Mouse (Mus musculus): Measurements from ENCODE around the gene Cd200r3. TPM values are rescaled to one million over a fixed set of nuclear protein-coding genes. Genes with fewer than 3 reads are reported as not detected.

The Cd200r3 gene
- total RNA-seq, 1 experiment from 2014 or later, result 4.2 TPM

DNA sequence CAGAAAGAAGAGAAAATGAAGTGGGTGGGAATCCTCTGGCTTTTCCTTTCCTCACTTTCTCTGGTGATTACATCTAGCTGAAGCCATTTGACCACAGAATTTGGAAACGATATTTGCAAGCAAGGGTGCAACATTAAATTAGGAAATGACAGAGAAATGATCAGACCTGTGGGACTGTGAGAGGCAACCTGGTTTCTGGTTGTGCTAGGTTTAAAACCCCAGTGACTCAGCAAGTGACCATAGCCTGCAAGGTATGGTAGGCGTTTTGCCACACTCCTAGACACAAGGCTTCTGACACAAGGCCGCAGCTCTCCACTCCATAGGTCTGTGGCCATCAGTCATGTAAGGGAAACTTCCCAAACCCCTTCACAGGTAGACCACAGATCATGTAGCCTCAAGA, 41.4 kb downstream of the Cd200r3 start:
- ATAC-seq (ENCODE audit: extremely low read depth, insufficient number of reproducible peaks, low FRiP score, poor library complexity, severe bottlenecking), result no peak

DNA sequence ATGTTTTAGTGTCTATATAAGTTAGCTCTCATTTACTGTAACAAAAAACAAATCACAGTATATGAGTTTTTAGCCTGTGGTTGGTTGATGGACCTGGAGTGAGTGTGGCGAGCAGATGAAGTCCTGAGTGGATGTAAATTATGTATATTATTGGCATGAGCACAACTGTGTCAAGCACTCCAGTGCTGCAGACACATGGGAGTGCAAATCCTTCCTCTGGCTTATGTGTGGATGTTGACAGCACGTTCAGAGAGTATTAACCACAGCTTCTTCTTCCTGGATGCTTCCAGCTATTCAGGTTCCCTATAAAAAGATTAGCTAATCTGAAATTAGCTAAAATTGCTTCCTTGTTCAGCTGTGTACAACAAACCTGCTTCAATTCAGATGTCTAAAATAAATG, 42.6 kb downstream of the Cd200r3 start:
- no peak for ATAC-seq (ENCODE audit: extremely low read depth, insufficient number of reproducible peaks, low FRiP score, poor library complexity, severe bottlenecking)

DNA sequence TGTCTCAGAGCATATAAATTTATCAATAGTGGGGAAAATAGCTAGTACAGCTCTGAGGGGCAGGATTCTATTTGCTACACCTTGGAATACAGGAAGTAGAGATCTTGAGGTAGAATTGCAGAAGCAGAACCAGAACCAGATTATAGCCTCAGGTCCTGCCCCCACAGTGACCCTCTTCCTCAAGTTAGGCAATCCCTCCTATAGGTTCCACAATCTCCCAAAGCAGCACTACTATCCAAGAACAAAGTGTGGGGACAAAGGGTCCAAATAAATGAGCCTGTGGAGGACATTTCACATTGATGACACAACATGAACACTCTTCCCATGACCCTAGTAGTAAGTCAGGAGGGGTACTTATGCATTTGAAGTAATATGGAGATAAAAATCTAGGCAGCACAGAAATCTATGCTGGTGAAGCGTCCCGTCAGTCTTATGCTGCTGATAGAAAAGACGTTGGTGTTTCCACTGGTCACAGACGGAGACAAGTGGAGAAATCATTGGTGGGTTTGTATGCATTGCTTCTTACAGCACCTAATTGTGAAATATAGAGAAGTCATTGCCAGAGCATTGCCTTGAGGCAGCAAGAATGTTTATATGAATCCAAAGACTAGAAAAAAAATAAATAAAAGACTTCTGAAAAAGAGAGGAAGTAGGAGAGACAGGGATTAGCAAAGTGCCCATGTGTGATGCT, 45.3 kb downstream of the Cd200r3 start:
- peak; percentile 75; the same call in 1 of the 2 replicates for ATAC-seq (ENCODE audit: extremely low read depth, insufficient number of reproducible peaks, low FRiP score, poor library complexity, severe bottlenecking)

DNA sequence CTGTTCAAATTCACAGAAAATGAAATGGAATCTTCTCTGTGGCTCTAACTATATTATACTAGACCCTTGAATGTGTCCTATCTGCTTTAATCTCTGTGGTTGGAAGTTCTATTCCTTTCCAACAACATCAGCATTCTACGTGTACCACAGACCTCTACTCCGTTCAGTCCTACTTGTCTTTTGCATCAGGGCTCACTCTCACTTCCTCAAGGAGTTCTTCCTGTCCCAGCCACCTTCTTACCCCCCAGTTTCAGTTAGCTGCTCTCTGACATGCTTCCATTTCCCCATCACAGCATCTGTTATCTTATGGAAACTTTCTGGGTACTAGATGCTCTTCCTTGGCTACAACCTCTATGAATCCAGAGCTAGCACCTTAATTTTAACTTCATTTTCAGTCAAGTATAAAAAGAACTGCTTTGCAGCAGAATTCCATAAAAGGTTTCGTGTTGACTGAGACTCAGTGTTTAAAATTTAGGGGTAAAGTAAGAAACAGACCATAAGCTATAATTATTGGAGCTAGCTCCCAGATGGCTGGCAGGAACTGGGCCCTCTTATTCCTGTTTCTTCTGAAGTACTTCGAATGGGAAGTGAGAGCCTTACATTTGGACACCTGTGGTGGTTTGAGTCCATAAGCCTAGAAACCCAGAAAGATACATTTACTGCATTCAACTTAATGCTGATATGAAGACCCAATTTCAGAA, 50.0 kb downstream of the Cd200r3 start:
- ATAC-seq (ENCODE audit: extremely low read depth, insufficient number of reproducible peaks, low FRiP score, poor library complexity, severe bottlenecking), result peak; percentile 77

DNA sequence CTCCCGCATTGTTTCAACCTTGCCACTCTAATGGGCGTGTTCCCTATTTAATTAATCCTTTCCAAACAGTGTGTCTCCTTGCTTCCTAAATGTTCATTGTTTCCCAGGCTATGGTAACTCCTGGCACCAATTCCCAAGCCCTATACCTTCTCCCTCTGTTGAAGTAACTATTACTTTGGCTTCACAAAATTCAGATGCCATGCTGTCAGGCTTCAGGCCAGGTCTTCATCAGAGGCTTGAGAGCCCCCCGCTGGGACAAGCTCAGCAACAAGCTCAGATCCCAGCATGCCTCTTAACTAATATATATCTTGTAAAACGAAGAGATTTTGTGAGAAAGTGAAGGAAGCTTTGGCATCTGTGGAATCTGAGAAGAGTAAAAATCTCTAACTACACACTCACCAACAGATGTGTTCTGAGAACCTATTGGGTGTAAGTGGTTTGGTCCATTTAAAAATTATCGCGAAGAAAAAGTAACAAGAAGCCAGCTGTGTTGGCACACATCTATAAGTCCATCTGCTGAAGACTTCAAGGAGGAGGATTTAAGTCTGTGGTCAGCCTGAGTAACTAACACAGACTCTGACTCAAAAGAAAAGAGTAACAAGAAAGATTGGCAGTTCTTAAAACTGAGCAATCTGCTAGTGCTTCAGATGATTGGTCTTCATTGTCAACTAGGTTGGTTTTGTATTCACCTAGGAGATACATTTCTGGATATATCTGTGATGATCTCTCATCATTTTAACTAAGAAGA, 50.9 kb downstream of the Cd200r3 start:
- no peak for ATAC-seq (ENCODE audit: extremely low read depth, insufficient number of reproducible peaks, low FRiP score, poor library complexity, severe bottlenecking)

DNA sequence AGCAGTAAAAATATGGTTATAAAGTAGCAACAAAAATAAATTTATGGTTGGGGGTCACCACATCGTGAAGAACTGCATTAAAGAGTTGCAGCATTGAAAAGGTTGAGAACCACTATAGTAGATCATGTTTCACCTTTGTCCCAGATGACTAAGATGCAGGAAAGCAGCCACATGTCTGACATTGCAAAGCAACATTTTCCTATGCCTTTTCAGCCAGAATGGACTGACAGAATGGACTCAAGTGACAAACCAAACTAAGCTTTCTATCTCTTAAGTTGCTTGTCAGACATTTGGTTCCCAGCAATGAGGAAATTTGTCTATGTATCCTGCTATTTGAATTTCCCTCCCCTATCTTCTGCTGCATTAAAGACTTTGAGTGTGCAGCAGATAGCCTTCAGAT, 51.6 kb downstream of the Cd200r3 start:
- no peak for ATAC-seq (ENCODE audit: extremely low read depth, insufficient number of reproducible peaks, low FRiP score, poor library complexity, severe bottlenecking)

DNA sequence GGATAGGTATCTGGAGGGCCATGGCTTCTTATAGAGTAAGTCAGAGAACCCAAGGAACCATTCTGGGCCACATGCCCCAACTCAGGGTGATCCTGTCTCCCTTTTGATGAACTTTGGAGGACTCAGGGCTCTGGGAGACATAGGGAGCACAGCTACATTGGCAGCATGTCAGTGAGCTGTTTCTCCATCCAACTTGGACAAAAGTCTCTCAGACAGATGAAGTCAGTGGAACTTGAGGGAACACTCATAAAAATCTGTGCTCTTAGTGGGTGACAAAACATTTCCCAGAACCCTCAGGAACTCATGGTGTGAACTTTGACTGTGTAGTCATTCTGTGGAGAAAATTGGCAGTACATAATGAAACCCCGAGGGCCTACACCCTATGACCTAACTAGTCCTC, 53.2 kb downstream of the Cd200r3 start:
- ATAC-seq (ENCODE audit: extremely low read depth, insufficient number of reproducible peaks, low FRiP score, poor library complexity, severe bottlenecking), result no peak

DNA sequence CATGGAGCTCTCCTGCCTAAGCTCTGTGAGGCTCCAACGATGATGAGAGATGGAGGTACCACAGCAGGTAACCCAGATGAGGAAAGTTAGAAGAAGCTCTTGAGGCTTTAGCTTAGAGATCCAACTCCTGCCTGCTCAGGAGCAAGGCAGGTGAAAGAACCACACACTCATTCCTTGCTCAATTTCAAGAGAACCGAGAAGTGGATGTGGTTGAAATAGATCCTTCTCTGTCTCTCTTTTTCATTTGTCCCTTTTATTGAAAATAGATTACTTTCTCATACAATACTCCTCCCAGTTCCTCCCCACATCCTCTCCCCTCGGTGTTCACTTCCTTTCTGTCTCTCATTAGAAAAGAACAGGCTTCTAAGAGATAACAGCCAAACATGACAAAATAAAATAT, 56.1 kb downstream of the Cd200r3 start:
- ATAC-seq (ENCODE audit: extremely low read depth, insufficient number of reproducible peaks, low FRiP score, poor library complexity, severe bottlenecking), result no peak

DNA sequence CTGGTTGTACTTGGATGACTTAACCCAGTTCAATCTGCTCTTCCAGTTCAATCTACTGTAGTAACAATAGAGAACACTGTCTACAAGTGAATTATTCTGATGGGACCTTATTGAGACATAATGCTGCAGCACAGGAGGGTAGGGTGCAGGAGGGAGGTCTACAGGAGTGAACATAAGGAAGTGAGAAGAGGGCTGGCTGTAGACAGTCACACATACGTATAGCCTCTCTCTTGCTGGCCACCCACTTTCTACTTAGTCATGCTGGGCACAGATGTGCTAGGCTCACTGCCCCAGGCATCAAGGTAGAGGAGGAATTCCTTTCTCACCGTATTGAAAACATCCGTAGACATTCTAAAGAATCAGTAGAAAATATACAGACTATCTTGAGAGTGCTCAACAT, 61.0 kb downstream of the Cd200r3 start:
- no peak for ATAC-seq (ENCODE audit: extremely low read depth, insufficient number of reproducible peaks, low FRiP score, poor library complexity, severe bottlenecking)

DNA sequence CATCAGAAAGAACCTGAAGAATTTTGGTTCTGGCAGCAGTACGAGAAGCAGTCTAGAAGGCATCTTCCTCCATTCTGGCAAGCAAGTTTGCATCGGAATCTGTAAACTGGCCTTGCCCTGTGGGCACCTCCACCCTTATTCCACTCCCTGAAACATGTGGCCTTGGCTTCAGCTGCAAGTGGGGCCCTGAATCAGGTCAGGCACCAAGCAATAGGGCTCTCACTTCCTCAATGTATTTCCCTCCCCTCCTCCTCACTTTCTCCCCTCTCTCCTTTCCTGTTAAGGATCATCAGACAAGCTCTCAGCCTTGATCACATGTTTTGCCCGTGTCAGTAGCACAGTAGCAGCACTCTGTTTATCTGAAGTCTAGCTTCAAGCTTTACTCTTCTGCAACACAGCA, 61.8 kb downstream of the Cd200r3 start:
- ATAC-seq (ENCODE audit: extremely low read depth, insufficient number of reproducible peaks, low FRiP score, poor library complexity, severe bottlenecking), result no peak

DNA sequence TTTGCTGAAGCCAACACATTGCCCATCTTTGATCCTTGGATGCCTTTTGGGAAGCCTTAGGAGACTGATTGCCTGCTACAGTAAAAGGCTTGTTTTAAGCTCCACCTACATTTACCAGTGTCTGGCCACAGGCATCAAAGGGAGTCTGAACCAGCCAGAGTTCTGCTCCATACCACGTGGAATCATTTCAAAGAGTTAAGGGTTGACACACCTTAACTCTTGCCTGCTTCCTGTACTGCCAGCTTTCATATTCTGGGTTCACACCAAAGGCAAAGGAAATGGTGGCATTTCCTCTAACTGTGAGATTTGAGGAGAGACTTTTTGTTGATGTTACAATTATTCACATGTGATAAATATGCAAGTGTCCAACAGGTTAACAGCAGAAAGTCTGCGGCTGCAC, 63.5 kb downstream of the Cd200r3 start:
- ATAC-seq (ENCODE audit: extremely low read depth, insufficient number of reproducible peaks, low FRiP score, poor library complexity, severe bottlenecking), result peak; percentile 33; the same call in 1 of the 2 replicates

DNA sequence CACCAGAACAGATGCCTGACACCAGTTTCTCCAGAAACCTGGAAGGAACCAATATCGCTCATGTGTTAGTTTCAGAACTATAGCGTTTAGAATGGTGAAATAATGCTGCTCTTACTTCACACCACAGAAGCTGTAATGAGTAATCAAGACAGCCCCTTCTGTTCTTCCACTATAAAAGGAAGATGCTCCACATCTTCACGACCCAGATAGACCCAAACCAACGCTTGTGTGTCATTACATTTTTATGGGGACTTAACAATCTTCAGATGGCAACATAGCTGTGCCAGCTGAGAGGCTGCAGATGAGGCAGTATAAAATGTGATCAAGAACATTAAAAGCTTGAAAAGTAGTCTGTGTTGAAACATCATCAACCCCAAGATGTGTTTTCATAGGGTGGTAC, 64.3 kb downstream of the Cd200r3 start:
- ATAC-seq (ENCODE audit: extremely low read depth, insufficient number of reproducible peaks, low FRiP score, poor library complexity, severe bottlenecking), result no peak

DNA sequence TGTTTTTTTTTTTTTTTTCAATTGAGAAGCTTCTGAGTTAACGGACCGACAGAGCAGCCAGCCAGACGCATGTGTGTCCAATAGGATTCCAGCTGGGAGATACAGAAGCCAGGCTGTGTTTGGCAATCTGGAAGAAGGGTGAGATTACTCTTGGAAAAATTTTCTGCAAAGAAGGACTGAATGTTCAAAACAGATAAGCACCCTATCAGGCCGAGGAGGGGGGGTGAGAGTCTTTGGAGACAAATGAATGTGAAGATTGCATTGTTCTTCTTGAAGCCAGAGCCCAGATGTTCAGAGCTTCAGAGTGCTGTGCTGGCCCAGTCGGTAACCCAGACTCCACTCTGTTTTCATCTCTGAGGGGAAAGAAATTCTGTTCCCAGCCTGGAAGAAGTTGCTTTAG, 66.2 kb downstream of the Cd200r3 start:
- no peak for ATAC-seq (ENCODE audit: extremely low read depth, insufficient number of reproducible peaks, low FRiP score, poor library complexity, severe bottlenecking)

DNA sequence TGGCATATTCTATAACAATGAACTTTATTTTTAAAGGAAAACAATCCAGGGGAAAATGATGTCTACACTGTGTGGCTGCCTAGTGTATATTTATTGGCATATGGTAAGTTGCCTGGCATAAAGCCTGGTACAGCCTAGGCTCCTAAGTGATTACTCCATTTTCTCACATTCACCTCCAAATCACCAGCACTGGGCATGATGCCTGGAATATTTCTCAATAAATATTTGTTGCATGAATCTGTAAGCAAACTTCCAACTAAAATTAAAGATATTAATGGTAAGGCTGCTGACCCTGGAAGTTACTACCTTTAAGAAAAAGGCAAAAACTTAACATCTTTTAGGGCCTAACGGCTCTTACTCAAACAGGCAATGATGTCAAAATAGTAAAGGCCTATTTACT, 72.1 kb downstream of the Cd200r3 start:
- ATAC-seq (ENCODE audit: extremely low read depth, insufficient number of reproducible peaks, low FRiP score, poor library complexity, severe bottlenecking), result no peak

DNA sequence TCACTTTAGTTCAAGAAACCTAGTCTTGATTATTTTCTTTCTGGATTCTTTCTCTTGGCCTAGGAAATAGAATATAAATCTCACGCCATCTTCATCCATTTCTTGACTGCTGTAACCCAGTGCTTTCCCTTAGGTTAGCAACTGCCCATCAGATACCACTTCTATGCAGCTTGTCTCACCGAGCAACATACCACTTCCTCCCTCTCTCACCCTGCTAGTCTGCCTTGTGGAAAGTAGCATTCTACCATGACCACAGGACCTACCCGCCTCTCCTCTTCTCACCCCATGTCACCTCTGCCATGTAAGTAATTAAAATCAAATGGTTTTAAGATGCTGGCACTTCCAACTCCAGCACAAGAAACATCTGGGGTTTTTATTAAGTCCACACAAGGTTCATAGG, 73.0 kb downstream of the Cd200r3 start:
- ATAC-seq (ENCODE audit: extremely low read depth, insufficient number of reproducible peaks, low FRiP score, poor library complexity, severe bottlenecking), result peak; percentile 60; the same call in 1 of the 2 replicates

DNA sequence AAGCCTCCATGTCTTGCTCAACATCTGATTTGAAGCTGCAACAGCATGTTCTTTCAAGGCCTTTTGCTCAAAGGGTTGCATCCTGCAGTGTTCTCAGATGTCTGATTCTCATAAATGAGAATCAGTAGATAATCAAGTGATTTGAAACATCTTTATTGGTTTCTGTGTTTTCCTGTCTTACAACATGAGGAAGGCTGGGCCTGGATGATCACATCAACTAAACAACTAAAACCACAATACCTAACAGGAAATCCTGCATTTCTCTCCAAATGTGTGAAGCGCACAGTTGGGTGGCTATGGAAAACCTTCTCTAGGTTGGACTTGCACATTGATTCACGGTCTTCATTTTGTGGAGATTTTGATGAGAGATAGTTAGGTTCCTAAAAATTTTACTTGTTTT, 75.4 kb downstream of the Cd200r3 start:
- no peak for ATAC-seq (ENCODE audit: extremely low read depth, insufficient number of reproducible peaks, low FRiP score, poor library complexity, severe bottlenecking)

DNA sequence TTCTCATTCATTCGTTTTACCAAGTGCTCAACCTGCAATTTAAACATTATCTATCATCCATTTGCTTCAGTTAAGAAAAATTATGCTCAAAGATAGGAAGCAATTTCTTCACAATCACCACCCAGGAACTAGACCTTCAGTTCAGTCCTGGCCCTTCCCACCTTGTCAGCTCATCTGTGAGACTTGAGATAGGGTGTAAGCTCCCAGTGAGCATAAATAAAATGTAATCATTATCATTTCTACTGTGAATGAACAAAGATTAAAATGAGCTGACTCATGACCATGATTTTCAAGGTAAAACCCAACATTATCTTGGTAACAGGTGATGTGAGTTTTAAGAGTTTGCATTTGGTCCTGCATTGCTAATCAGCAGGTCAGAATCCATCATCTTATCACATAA, 76.6 kb downstream of the Cd200r3 start:
- no peak for ATAC-seq (ENCODE audit: extremely low read depth, insufficient number of reproducible peaks, low FRiP score, poor library complexity, severe bottlenecking)

DNA sequence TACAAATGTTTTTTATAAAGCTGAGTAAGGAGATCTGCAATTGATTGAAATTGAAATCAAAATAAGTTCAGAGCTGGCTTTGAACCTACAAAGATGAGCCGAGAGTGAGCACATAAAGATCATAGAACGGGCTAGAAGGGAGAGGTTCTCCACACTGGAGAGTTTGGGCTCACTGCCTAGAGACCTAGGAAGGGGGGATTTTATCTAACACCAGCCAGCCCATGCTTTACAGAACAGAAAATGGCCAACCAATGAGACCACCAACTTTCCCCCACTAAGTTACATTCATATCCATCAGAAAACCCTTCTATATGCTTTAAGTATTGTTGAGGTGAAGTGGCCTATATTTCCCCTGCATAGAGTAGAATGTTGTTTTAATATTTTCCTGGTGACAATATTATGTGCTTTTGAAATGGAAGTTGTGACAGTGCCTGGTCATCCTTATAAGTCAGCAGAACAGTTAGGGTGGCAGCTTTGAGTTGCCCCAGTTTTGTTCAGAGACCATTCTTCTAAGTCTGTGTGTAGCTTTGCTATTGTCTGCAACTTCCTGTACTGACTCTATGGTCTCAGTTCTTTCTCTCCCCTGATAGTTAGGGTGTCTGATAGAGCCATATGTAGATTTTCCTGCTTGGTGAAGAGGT, 77.3 kb downstream of the Cd200r3 start:
- ATAC-seq (ENCODE audit: extremely low read depth, insufficient number of reproducible peaks, low FRiP score, poor library complexity, severe bottlenecking), result no peak

DNA sequence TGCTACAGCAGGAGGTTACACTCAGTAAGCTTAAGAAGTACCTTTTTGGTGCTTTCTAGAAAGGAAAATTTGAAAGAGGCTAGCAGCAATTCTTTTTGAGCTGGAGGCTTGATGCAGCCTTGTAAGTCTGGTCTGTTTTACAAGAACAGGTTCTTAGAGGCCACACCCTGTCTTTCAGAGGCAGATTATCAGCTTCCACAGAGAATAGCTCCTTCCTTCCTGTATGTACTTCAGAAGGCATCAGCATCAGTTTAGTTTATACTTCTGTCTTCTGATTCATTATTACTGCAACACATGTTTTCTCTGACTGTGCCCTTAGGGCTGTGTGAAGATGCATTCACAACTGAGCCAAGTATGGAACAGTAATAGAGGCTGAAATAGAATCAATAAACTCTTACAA, 78.0 kb downstream of the Cd200r3 start:
- no peak for ATAC-seq (ENCODE audit: extremely low read depth, insufficient number of reproducible peaks, low FRiP score, poor library complexity, severe bottlenecking)

DNA sequence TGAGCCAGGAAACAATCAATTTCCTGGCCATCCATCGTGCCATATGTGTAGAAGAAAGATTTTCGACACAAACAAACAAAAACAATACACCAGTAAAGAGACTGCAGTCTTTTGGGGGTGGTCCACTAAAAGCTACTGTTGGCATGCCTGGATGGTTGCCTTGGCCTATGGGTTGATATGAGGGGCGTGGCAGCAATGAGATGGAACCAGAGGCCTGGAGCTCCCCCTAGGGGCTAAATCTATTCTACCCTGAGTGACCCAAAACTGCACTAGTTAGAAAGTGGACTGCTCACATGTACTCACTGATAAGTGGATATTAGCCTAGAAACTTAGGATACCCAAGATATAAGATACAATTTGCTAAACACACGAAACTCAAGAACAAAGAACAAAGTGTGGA, 80.4 kb downstream of the Cd200r3 start:
- ATAC-seq (ENCODE audit: extremely low read depth, insufficient number of reproducible peaks, low FRiP score, poor library complexity, severe bottlenecking), result peak; percentile 90

Data from neutrophil, adult 5-6 weeks (primary cell).